Mouse (Mus musculus) brain, embryonic 14.5 days (tissue): ENCODE measurements around the gene Dscaml1.

Experiments
- CTCF ChIP-seq: fragments of 200-500 bp; IDR thresholded peaks from 2 replicates; pipeline ENCODE4 v1.5.1; 2012; ENCODE audit warnings: inconsistent platforms, mild to moderate bottlenecking, moderate library complexity, borderline replicate concordance; ENCODE audit not compliant: insufficient read depth, insufficient read length; ENCODE audit errors: extremely low read depth
- POLR2A ChIP-seq: fragments of 200-500 bp; IDR thresholded peaks from 2 replicates; pipeline ENCODE4 v1.6.1; 2012; ENCODE audit warnings: mild to moderate bottlenecking, inconsistent platforms, borderline replicate concordance; ENCODE audit not compliant: poor library complexity, insufficient read depth, insufficient read length, severe bottlenecking; ENCODE audit errors: extremely low read depth

- TF ChIP-seq CTCF (peak; percentile 61), POLR2A (no peak)
Measured at GRCm38 (mm10) chr9:45421209-45421608, 5.2 kb upstream of the Dscaml1 start.
